Mouse (Mus musculus) retina, postnatal 1 day (tissue): ENCODE measurements around the gene Fbxo42.

Source experiments
- DNase-seq: peaks from one replicate; pipeline ENCODE4 v3.0.0-alpha.2; 2012

The Fbxo42 gene

GRCm38 (mm10) chr4:141228687-141229086, 81.0 kb downstream of the Fbxo42 start:
- DNase-seq, result no peak

- DNase-seq, result no peak
Observed at GRCm38 (mm10) chr4:141233196-141233595, 85.5 kb downstream of the Fbxo42 start.

GRCm38 (mm10) chr4:141235537-141236111, 87.9 kb downstream of the Fbxo42 start:
- no peak for DNase-seq

- no peak for DNase-seq
Observed at GRCm38 (mm10) chr4:141236856-141237255, 89.1 kb downstream of the Fbxo42 start.

- DNase-seq, result no peak
Observed at GRCm38 (mm10) chr4:141238492-141239387, 91.0 kb downstream of the Fbxo42 start.

- DNase-seq, result peak; percentile 94
Observed at GRCm38 (mm10) chr4:141239388-141240125, 91.8 kb downstream of the Fbxo42 start, which contains the start of gene Arhgef19. Gene Arhgef19 (plus strand): TSS chr4:141239499.

GRCm38 (mm10) chr4:141240617-141241016, 92.9 kb downstream of the Fbxo42 start:
- DNase-seq, result peak; percentile 74

GRCm38 (mm10) chr4:141241861-141242260, 94.1 kb downstream of the Fbxo42 start:
- no peak for DNase-seq

GRCm38 (mm10) chr4:141242651-141243241, 95.0 kb downstream of the Fbxo42 start:
- DNase-seq, result peak; percentile 51

- DNase-seq, result no peak
Observed at GRCm38 (mm10) chr4:141243636-141244035, 95.9 kb downstream of the Fbxo42 start.

GRCm38 (mm10) chr4:141244401-141244800, 96.7 kb downstream of the Fbxo42 start:
- DNase-seq, result no peak

GRCm38 (mm10) chr4:141244931-141245425, 97.3 kb downstream of the Fbxo42 start:
- peak; percentile 95 for DNase-seq

- peak; percentile 70 for DNase-seq
Observed at GRCm38 (mm10) chr4:141246089-141246997, 98.6 kb downstream of the Fbxo42 start.

GRCm38 (mm10) chr4:141246998-141247350, 99.3 kb downstream of the Fbxo42 start:
- peak; percentile 48 for DNase-seq

GRCm38 (mm10) chr4:141247776-141248613, 100.3 kb downstream of the Fbxo42 start:
- peak; percentile 85 for DNase-seq

GRCm38 (mm10) chr4:141248614-141248978, 100.9 kb downstream of the Fbxo42 start:
- DNase-seq, result no peak

GRCm38 (mm10) chr4:141249383-141249782, 101.7 kb downstream of the Fbxo42 start:
- DNase-seq, result no peak

GRCm38 (mm10) chr4:141251071-141251470, 103.4 kb downstream of the Fbxo42 start:
- no peak for DNase-seq

- DNase-seq, result no peak
Observed at GRCm38 (mm10) chr4:141252641-141253040, 104.9 kb downstream of the Fbxo42 start.
